Mouse (Mus musculus) liver, postnatal 0 days (tissue): Measurements from ENCODE around the gene Nmnat2. TPM values are rescaled to one million over a fixed set of nuclear protein-coding genes. Genes with fewer than 3 reads are reported as not detected.

Source experiments
- ATAC-seq: fragments of 200-750 bp; cut with Nextera tagmentation; 2 replicates; pipeline ENCODE4 v1.8.0; 2017; ENCODE audit warnings: mild to moderate bottlenecking, moderate library complexity
- DNase-seq: peaks from one replicate; pipeline ENCODE4 v3.0.0-alpha.2; 2016
- H3K27ac ChIP-seq: fragments of 300-500 bp; sonication (generic); 2 replicates; pipeline ENCODE4 v1.5.1; 2014; ENCODE audit warnings: antibody characterized with exemption, moderate library complexity, mild to moderate bottlenecking, low read depth
- H3K27me3 ChIP-seq: fragments of 300-500 bp; sonication (generic); 2 replicates; pipeline ENCODE4 v1.6.1; 2014; ENCODE audit warnings: low read length, control low read depth, mixed read lengths; ENCODE audit not compliant: insufficient read depth
- H3K36me3 ChIP-seq: fragments of 300-500 bp; sonication (generic); replicated peaks from 2 replicates; pipeline ENCODE4 v1.6.1; 2014; ENCODE audit warnings: mild to moderate bottlenecking, control low read depth, low read length, moderate library complexity, mixed read lengths; ENCODE audit not compliant: insufficient read depth
- H3K4me1 ChIP-seq: fragments of 300-500 bp; sonication (generic); 2 replicates; pipeline ENCODE4 v1.6.1; 2014; ENCODE audit warnings: antibody characterized with exemption, mild to moderate bottlenecking, control low read depth; ENCODE audit not compliant: insufficient read depth
- H3K4me2 ChIP-seq: fragments of 300-500 bp; sonication (generic); 2 replicates; pipeline ENCODE4 v1.6.1; 2014; ENCODE audit warnings: low read depth, mild to moderate bottlenecking, low read length, moderate library complexity, mixed read lengths
- H3K4me3 ChIP-seq: fragments of 300-500 bp; sonication (generic); 2 replicates; pipeline ENCODE4 v1.5.1; 2014; ENCODE audit warnings: low read depth, low read length
- H3K9ac ChIP-seq: fragments of 300-500 bp; sonication (generic); replicated peaks from 2 replicates; pipeline ENCODE4 v1.6.1; 2014; ENCODE audit warnings: mild to moderate bottlenecking, moderate library complexity
- H3K9me3 ChIP-seq: fragments of 300-500 bp; sonication (generic); 2 replicates; pipeline ENCODE4 v1.6.1; 2016; ENCODE audit warnings: mild to moderate bottlenecking, control low read depth, low read length, mixed read lengths
- CTCF ChIP-seq: sonication (generic); IDR thresholded peaks from 2 replicates; pipeline ENCODE4 v1.5.1; 2016; ENCODE audit warnings: antibody characterized with exemption, low read depth
- EP300 ChIP-seq: IDR thresholded peaks from 2 replicates; pipeline ENCODE4 v1.6.1; 2016; ENCODE audit warnings: antibody characterized with exemption, low read depth, mild to moderate bottlenecking
- WGBS: fragments of 180-500 bp; shearing (Covaris S2); extraction: QIAGEN DNeasy Blood & Tissue Kit; methylation state at CpG from one replicate; pipeline ENCODE4 v1.1.7; 2014; ENCODE audit not compliant: insufficient replicate concordance; 5-methylcytosine and 5-hydroxymethylcytosine counted together
- polyA plus RNA-seq: library from polyadenylated mRNA; unstranded; fragments of >200 nt; fragmentation: Nextera tagmentation; extraction: Ambion mirVana; gene quantifications from 2 replicates; pipeline ENCODE4 v1.2.1, GENCODE M21; 2015

The Nmnat2 gene
- polyA plus RNA-seq, 1 experiment from 2014 or later = 0.09 TPM

- Histone ChIP-seq H3K27me3 (no peaks in the 10 kb centered on the region), H3K27ac (no peak overlapping the region), H3K9ac (no peak overlapping the region), H3K4me3 (no peak overlapping the region), H3K9me3 (no peaks in the 10 kb centered on the region), H3K4me1 (no peaks in the 10 kb centered on the region), H3K4me2 (no peak overlapping the region), H3K36me3 (no peaks in the 10 kb centered on the region)
- WGBS = 76% methylated on average over 4 of the region's 4 CpGs
- TF ChIP-seq CTCF (no peak), EP300 (no peak)
- ATAC-seq = no peak
- no peak for DNase-seq
Measured at GRCm38 (mm10) chr1:153023018-153023417, 68.2 kb downstream of the Nmnat2 start.

DNA sequence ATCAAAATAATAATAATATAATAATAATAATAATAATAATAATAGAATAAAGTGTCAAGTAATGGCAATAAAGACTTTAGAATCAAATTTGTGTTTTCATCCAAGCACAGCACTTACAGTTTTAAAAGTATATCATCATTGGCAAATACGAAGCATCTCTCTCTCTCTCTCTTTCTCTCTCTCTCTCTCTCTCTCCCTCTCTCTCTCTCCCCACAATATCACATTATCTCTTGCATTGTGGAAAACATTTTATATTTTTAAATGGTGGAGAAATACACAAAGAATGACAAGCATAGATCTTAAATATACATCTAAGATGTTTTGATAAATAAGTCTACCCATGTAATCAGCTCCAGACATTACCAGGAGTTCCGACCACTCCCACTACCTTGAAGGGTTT is 69.1 kb downstream of the Nmnat2 start:
- no peaks in the 10 kb centered on the region for H3K4me1 ChIP-seq
- H3K4me2 ChIP-seq = no peak overlapping the region
- ATAC-seq (no peak), DNase-seq (no peak)
- H3K4me3 ChIP-seq = no peak overlapping the region
- H3K9ac ChIP-seq = no peak overlapping the region
- H3K36me3 ChIP-seq = no peaks in the 10 kb centered on the region
- H3K27me3 ChIP-seq = no peaks in the 10 kb centered on the region
- H3K27ac ChIP-seq = no peak overlapping the region
- TF ChIP-seq EP300 (no peak), CTCF (no peak)
- H3K9me3 ChIP-seq = no peaks in the 10 kb centered on the region
- 74% methylated on average over 2 of the region's 2 CpGs for WGBS

- WGBS = 31% methylated on average over 2 of the region's 2 CpGs
- H3K9me3 ChIP-seq = no peaks in the 10 kb centered on the region
- H3K4me3 ChIP-seq = no peak overlapping the region
- TF ChIP-seq EP300 (no peak), CTCF (no peak)
- H3K27ac ChIP-seq = no peak overlapping the region
- no peaks in the 10 kb centered on the region for H3K27me3 ChIP-seq
- no peaks in the 10 kb centered on the region for H3K36me3 ChIP-seq
- no peak overlapping the region for H3K9ac ChIP-seq
- H3K4me1 ChIP-seq = no peaks in the 10 kb centered on the region
- DNase-seq (no peak), ATAC-seq (no peak)
- no peak overlapping the region for H3K4me2 ChIP-seq
Measured at GRCm38 (mm10) chr1:153024453-153024852, 69.7 kb downstream of the Nmnat2 start.

GRCm38 (mm10) chr1:153031345-153031744 is 76.6 kb downstream of the Nmnat2 start:
- H3K4me3 ChIP-seq = no peak overlapping the region
- H3K27ac ChIP-seq = no peak overlapping the region
- H3K36me3 ChIP-seq = no peaks in the 10 kb centered on the region
- H3K27me3 ChIP-seq = no peaks in the 10 kb centered on the region
- no peaks in the 10 kb centered on the region for H3K9me3 ChIP-seq
- no peak overlapping the region for H3K9ac ChIP-seq
- WGBS = 59% methylated on average over 6 of the region's 6 CpGs
- TF ChIP-seq CTCF = no peak
- no peak for TF ChIP-seq EP300
- no peak for ATAC-seq
- H3K4me2 ChIP-seq = no peak overlapping the region
- no peak for DNase-seq
- H3K4me1 ChIP-seq = no peaks in the 10 kb centered on the region

GRCm38 (mm10) chr1:153031954-153032353 is 77.2 kb downstream of the Nmnat2 start:
- no peaks in the 10 kb centered on the region for H3K4me1 ChIP-seq
- no peak overlapping the region for H3K4me3 ChIP-seq
- H3K9ac ChIP-seq = no peak overlapping the region
- WGBS = 73% methylated on average over 12 of the region's 12 CpGs
- no peaks in the 10 kb centered on the region for H3K36me3 ChIP-seq
- H3K4me2 ChIP-seq = no peak overlapping the region
- TF ChIP-seq CTCF (no peak), EP300 (no peak)
- H3K9me3 ChIP-seq = no peaks in the 10 kb centered on the region
- ATAC-seq (no peak), DNase-seq (no peak)
- no peak overlapping the region for H3K27ac ChIP-seq
- H3K27me3 ChIP-seq = no peaks in the 10 kb centered on the region

DNA sequence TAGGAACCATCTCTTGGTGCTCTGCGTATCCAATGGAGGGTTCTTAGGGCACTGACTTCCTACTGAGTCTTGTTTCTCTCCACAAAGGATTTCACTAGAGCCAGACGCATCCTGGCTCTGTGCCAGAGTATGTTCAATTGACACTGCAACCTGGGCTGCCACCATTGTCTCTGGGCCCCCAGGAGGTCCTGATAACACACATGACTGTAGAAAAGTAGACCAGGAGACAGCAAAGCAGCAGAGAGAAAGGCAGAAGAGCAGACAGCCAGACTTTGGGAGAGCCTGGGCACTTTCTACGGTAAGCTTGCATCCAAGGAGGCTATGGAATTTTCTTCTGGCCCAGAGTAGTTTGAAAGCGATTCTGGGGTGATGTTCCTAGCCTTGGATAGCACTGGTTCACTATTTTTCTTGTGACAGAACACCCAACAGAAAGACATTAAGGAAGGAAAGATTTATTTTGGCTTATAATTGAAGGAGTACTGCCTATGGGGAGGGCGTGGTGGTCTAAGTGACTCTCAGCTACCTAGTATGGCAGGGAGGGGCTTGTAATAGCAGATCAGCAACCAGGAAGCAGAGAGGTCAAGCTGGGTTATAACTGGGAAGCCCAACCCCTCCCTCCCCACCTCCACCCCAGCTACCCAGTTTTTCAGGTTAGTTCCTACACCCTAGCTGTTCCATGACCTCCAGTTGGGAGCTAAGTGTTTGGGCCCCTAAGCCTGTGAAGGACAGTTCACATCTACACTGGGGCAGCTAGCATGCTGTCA is 78.5 kb downstream of the Nmnat2 start:
- Histone ChIP-seq H3K9ac (no peak overlapping the region), H3K4me2 (no peak overlapping the region), H3K27ac (no peak overlapping the region), H3K9me3 (no peaks in the 10 kb centered on the region), H3K4me1 (no peaks in the 10 kb centered on the region), H3K4me3 (no peak overlapping the region), H3K27me3 (no peaks in the 10 kb centered on the region), H3K36me3 (no peaks in the 10 kb centered on the region)
- DNase-seq (no peak), ATAC-seq (no peak)
- no peak for TF ChIP-seq CTCF
- TF ChIP-seq EP300 = no peak
- 56% methylated on average over 5 of the region's 5 CpGs for WGBS
